Mouse (Mus musculus) heart, postnatal 0 days (tissue): Measurements from ENCODE around the gene Cpeb3.

Experiments used
- CTCF ChIP-seq: IDR thresholded peaks from 2 replicates; pipeline ENCODE4 v1.5.1; 2016; ENCODE audit warnings: antibody characterized with exemption, control low read depth, low read depth
- EP300 ChIP-seq: IDR thresholded peaks from 2 replicates; pipeline ENCODE4 v1.6.1; 2016; ENCODE audit warnings: antibody characterized with exemption, low read depth

GRCm38 (mm10) chr19:37237306-37237705 lies 28.9 kb upstream of the Cpeb3 start:
- TF ChIP-seq CTCF (no peak), EP300 (no peak)
